Mouse (Mus musculus) fat pad, adult 2 months (tissue): ENCODE results near the gene Mapkapk3.

Experiments
- DNase-seq: peaks from one replicate; pipeline ENCODE4 v3.0.0-alpha.2; 2011; ENCODE audit warnings: low read depth, low spot score; ENCODE audit errors: extremely low read depth

Mapkapk3 gene

GRCm38 (mm10) chr9:107294249-107294648 lies 4.6 kb upstream of the Mapkapk3 start:
- no peak for DNase-seq

GRCm38 (mm10) chr9:107290897-107291296 lies 1.2 kb upstream of the Mapkapk3 start:
- DNase-seq: no peak

- DNase-seq: no peak
These were observed 966 bp downstream of the Mapkapk3 start for GRCm38 (mm10) chr9:107288711-107289110.

GRCm38 (mm10) chr9:107288105-107288650 lies 1.5 kb downstream of the Mapkapk3 start:
- no peak for DNase-seq

GRCm38 (mm10) chr9:107287294-107287693 lies 2.4 kb downstream of the Mapkapk3 start:
- no peak for DNase-seq

GRCm38 (mm10) chr9:107285009-107285408 lies 4.7 kb downstream of the Mapkapk3 start:
- DNase-seq: no peak

- DNase-seq: no peak
These were observed 6.7 kb downstream of the Mapkapk3 start for GRCm38 (mm10) chr9:107282951-107283350.

GRCm38 (mm10) chr9:107281241-107281987 lies 8.3 kb downstream of the Mapkapk3 start:
- no peak for DNase-seq

- no peak for DNase-seq
These were observed 9.2 kb downstream of the Mapkapk3 start for GRCm38 (mm10) chr9:107280322-107281027.

GRCm38 (mm10) chr9:107279378-107280321 lies 10.0 kb downstream of the Mapkapk3 start:
- DNase-seq: no peak

- DNase-seq: no peak
These were observed 10.9 kb downstream of the Mapkapk3 start for GRCm38 (mm10) chr9:107278527-107279377.

- DNase-seq: no peak
These were observed 11.6 kb downstream of the Mapkapk3 start for GRCm38 (mm10) chr9:107278126-107278525.

GRCm38 (mm10) chr9:107277603-107278002 lies 12.1 kb downstream of the Mapkapk3 start:
- no peak for DNase-seq

GRCm38 (mm10) chr9:107275710-107276109 lies 14.0 kb downstream of the Mapkapk3 start:
- no peak for DNase-seq

GRCm38 (mm10) chr9:107274751-107275150 lies 14.9 kb downstream of the Mapkapk3 start:
- DNase-seq: no peak

- no peak for DNase-seq
These were observed 16.5 kb downstream of the Mapkapk3 start for GRCm38 (mm10) chr9:107273184-107273583.

- DNase-seq: no peak
These were observed 17.4 kb downstream of the Mapkapk3 start for GRCm38 (mm10) chr9:107272284-107272683.

- DNase-seq: no peak
These were observed 18.3 kb downstream of the Mapkapk3 start for GRCm38 (mm10) chr9:107271177-107271938.

- DNase-seq: no peak
These were observed 19.9 kb downstream of the Mapkapk3 start for GRCm38 (mm10) chr9:107269772-107270171.
